Mouse (Mus musculus): ENCODE measurements around the gene Foxk1. TPM values are rescaled to one million over a fixed set of nuclear protein-coding genes. Genes with fewer than 3 reads are reported as not detected.
A peak's percentile ranks its signal among the peaks of the same experiment; 100 is the strongest.

Gene Foxk1
- polyA plus RNA-seq, 1 experiment, result 19.4 TPM

GRCm38 (mm10) chr5:142448076-142448475 lies 46.8 kb downstream of the Foxk1 start:
- TF ChIP-seq CTCF (IDR thresholded peaks at IDR 0.05; ENCODE audit: extremely low read depth, insufficient read depth, low read length), result peak; percentile 96
- no peak for TF ChIP-seq POLR2A (IDR thresholded peaks at IDR 0.05; ENCODE audit: extremely low read depth, insufficient read depth, low read length)
- Histone ChIP-seq H3K4me3 (ENCODE audit: insufficient read depth, low read length) (no peak overlapping the region), H3K27ac (ENCODE audit: insufficient read depth, low read length) (no peak overlapping the region), H3K4me1 (ENCODE audit: control insufficient read depth, insufficient read depth, low read length) (no peaks in the 10 kb centered on the region)

GRCm38 (mm10) chr5:142448623-142449022 lies 47.3 kb downstream of the Foxk1 start:
- Histone ChIP-seq H3K27ac (ENCODE audit: insufficient read depth, low read length) (no peak overlapping the region), H3K4me1 (ENCODE audit: control insufficient read depth, insufficient read depth, low read length) (no peaks in the 10 kb centered on the region), H3K4me3 (ENCODE audit: insufficient read depth, low read length) (no peak overlapping the region)
- TF ChIP-seq CTCF (IDR thresholded peaks at IDR 0.05; ENCODE audit: extremely low read depth, insufficient read depth, low read length) (no peak), POLR2A (IDR thresholded peaks at IDR 0.05; ENCODE audit: extremely low read depth, insufficient read depth, low read length) (no peak)

GRCm38 (mm10) chr5:142450846-142451245 lies 49.5 kb downstream of the Foxk1 start:
- TF ChIP-seq CTCF (IDR thresholded peaks at IDR 0.05; ENCODE audit: extremely low read depth, insufficient read depth, low read length) (no peak), POLR2A (IDR thresholded peaks at IDR 0.05; ENCODE audit: extremely low read depth, insufficient read depth, low read length) (no peak)
- Histone ChIP-seq H3K4me1 (ENCODE audit: control insufficient read depth, insufficient read depth, low read length) (no peaks in the 10 kb centered on the region), H3K27ac (ENCODE audit: insufficient read depth, low read length) (no peak overlapping the region), H3K4me3 (ENCODE audit: insufficient read depth, low read length) (no peak overlapping the region)

- H3K4me1 ChIP-seq (ENCODE audit: control insufficient read depth, insufficient read depth, low read length), result no peaks in the 10 kb centered on the region
- no peak for TF ChIP-seq POLR2A (IDR thresholded peaks at IDR 0.05; ENCODE audit: extremely low read depth, insufficient read depth, low read length)
- no peak for TF ChIP-seq CTCF (IDR thresholded peaks at IDR 0.05; ENCODE audit: extremely low read depth, insufficient read depth, low read length)
- H3K4me3 ChIP-seq (ENCODE audit: insufficient read depth, low read length), result no peak overlapping the region
- no peak overlapping the region for H3K27ac ChIP-seq (ENCODE audit: insufficient read depth, low read length)
These were observed 50.5 kb downstream of the Foxk1 start for GRCm38 (mm10) chr5:142451759-142452158.

GRCm38 (mm10) chr5:142453742-142454141 lies 52.4 kb downstream of the Foxk1 start:
- H3K27ac ChIP-seq (ENCODE audit: insufficient read depth, low read length), result no peak overlapping the region
- no peak for TF ChIP-seq POLR2A (IDR thresholded peaks at IDR 0.05; ENCODE audit: extremely low read depth, insufficient read depth, low read length)
- no peak for TF ChIP-seq CTCF (IDR thresholded peaks at IDR 0.05; ENCODE audit: extremely low read depth, insufficient read depth, low read length)
- peaks cover 2% of the 10 kb centered on the region; the same call in 1 of the 2 replicates for H3K4me1 ChIP-seq (ENCODE audit: control insufficient read depth, insufficient read depth, low read length)
- no peak overlapping the region for H3K4me3 ChIP-seq (ENCODE audit: insufficient read depth, low read length)

- no peak overlapping the region for H3K4me3 ChIP-seq (ENCODE audit: insufficient read depth, low read length)
- H3K27ac ChIP-seq (ENCODE audit: insufficient read depth, low read length), result no peak overlapping the region
- TF ChIP-seq CTCF (IDR thresholded peaks at IDR 0.05; ENCODE audit: extremely low read depth, insufficient read depth, low read length), result no peak
- TF ChIP-seq POLR2A (IDR thresholded peaks at IDR 0.05; ENCODE audit: extremely low read depth, insufficient read depth, low read length), result no peak
- H3K4me1 ChIP-seq (ENCODE audit: control insufficient read depth, insufficient read depth, low read length), result peaks cover 2% of the 10 kb centered on the region; the same call in 1 of the 2 replicates
These were observed 55.0 kb downstream of the Foxk1 start for GRCm38 (mm10) chr5:142456318-142456717.

GRCm38 (mm10) chr5:142457345-142457744 lies 56.0 kb downstream of the Foxk1 start:
- TF ChIP-seq CTCF (IDR thresholded peaks at IDR 0.05; ENCODE audit: extremely low read depth, insufficient read depth, low read length), result no peak
- TF ChIP-seq POLR2A (IDR thresholded peaks at IDR 0.05; ENCODE audit: extremely low read depth, insufficient read depth, low read length), result no peak
- peaks cover 2% of the 10 kb centered on the region; the same call in 1 of the 2 replicates for H3K4me1 ChIP-seq (ENCODE audit: control insufficient read depth, insufficient read depth, low read length)
- H3K4me3 ChIP-seq (ENCODE audit: insufficient read depth, low read length), result no peak overlapping the region
- H3K27ac ChIP-seq (ENCODE audit: insufficient read depth, low read length), result no peak overlapping the region

GRCm38 (mm10) chr5:142458791-142459557 lies 57.7 kb downstream of the Foxk1 start:
- TF ChIP-seq CTCF (IDR thresholded peaks at IDR 0.05; ENCODE audit: extremely low read depth, insufficient read depth, low read length) (no peak), POLR2A (IDR thresholded peaks at IDR 0.05; ENCODE audit: extremely low read depth, insufficient read depth, low read length) (no peak)
- no peak overlapping the region for H3K4me3 ChIP-seq (ENCODE audit: insufficient read depth, low read length)
- H3K27ac ChIP-seq (ENCODE audit: insufficient read depth, low read length), result no peak overlapping the region
- peaks cover 2% of the 10 kb centered on the region; the same call in 1 of the 2 replicates for H3K4me1 ChIP-seq (ENCODE audit: control insufficient read depth, insufficient read depth, low read length)

GRCm38 (mm10) chr5:142459834-142460233 lies 58.5 kb downstream of the Foxk1 start:
- TF ChIP-seq POLR2A (IDR thresholded peaks at IDR 0.05; ENCODE audit: extremely low read depth, insufficient read depth, low read length) (no peak), CTCF (IDR thresholded peaks at IDR 0.05; ENCODE audit: extremely low read depth, insufficient read depth, low read length) (no peak)
- Histone ChIP-seq H3K27ac (ENCODE audit: insufficient read depth, low read length) (no peak overlapping the region), H3K4me3 (ENCODE audit: insufficient read depth, low read length) (no peak overlapping the region), H3K4me1 (ENCODE audit: control insufficient read depth, insufficient read depth, low read length) (peaks cover 2% of the 10 kb centered on the region; the same call in 1 of the 2 replicates)

All from cortical plate, adult 2 months (tissue).